Mouse (Mus musculus): Measurements from ENCODE around the gene Nop53. TPM values are rescaled to one million over a fixed set of nuclear protein-coding genes. Genes with fewer than 3 reads are reported as not detected.
A peak's percentile ranks its signal among the peaks of the same experiment; 100 is the strongest.

The Nop53 gene
- polyA plus RNA-seq, 1 experiment from 2014 or later: 183 TPM

- Histone ChIP-seq H3K9ac (no peak overlapping the region), H3K4me2 (no peak overlapping the region), H3K9me3 (no peaks in the 10 kb centered on the region), H3K4me3 (replicated peaks) (no peak overlapping the region), H3K4me1 (peaks cover 5% of the 10 kb centered on the region; the same call in 1 of the 2 replicates), H3K36me3 (peaks cover 24% of the 10 kb centered on the region), H3K27ac (no peak overlapping the region), H3K27me3 (replicated peaks) (no peaks in the 10 kb centered on the region)
- 82% methylated on average over 3 of the region's 3 CpGs for WGBS
- ATAC-seq (ENCODE audit: insufficient read depth, low FRiP score, low read depth): no peak
Measured at GRCm38 (mm10) chr7:15969674-15970073, 23.8 kb upstream of the Nop53 start.

- Histone ChIP-seq H3K4me2 (no peak overlapping the region), H3K9ac (no peak overlapping the region), H3K36me3 (peaks cover 16% of the 10 kb centered on the region), H3K27ac (no peak overlapping the region), H3K9me3 (no peaks in the 10 kb centered on the region), H3K4me1 (peaks cover 12% of the 10 kb centered on the region), H3K4me3 (replicated peaks) (no peak overlapping the region), H3K27me3 (replicated peaks) (no peaks in the 10 kb centered on the region)
- WGBS: 88% methylated on average over 8 of the region's 8 CpGs
- no peak for ATAC-seq (ENCODE audit: insufficient read depth, low FRiP score, low read depth)
Measured at GRCm38 (mm10) chr7:15968322-15968721, 22.4 kb upstream of the Nop53 start.

GRCm38 (mm10) chr7:15967312-15967711, 21.4 kb upstream of the Nop53 start, which contains the start of gene Ehd2:
TSS of gene Ehd2 (minus strand) at chr7:15967567.
- Histone ChIP-seq H3K4me1 (peaks cover 22% of the 10 kb centered on the region), H3K4me2 (peak within 1 kb of the TSS; percentile 57), H3K9me3 (no peaks in the 10 kb centered on the region), H3K27ac (0 out of 2 replicates have a peak within 1 kb of the TSS, but pooled peaks have one; percentile 35), H3K36me3 (peaks cover 11% of the 10 kb centered on the region), H3K4me3 (replicated peaks) (peak within 1 kb of the TSS; percentile 58), H3K9ac (no peak within 1 kb of the TSS), H3K27me3 (replicated peaks) (no peaks in the 10 kb centered on the region)
- under 1% methylated on average over 22 of the region's 22 CpGs for WGBS
- ATAC-seq (ENCODE audit: insufficient read depth, low FRiP score, low read depth): peak; percentile 80

GRCm38 (mm10) chr7:15966489-15966888, 20.6 kb upstream of the Nop53 start:
- WGBS: 60% methylated on average over 3 of the region's 3 CpGs
- Histone ChIP-seq H3K9ac (no peak overlapping the region), H3K9me3 (no peaks in the 10 kb centered on the region), H3K36me3 (0 out of 2 replicates have a peak, but pooled peaks cover 3% of the 10 kb centered on the region), H3K4me2 (peak overlapping the region; percentile 57), H3K4me3 (replicated peaks) (peak overlapping the region; percentile 58), H3K4me1 (peaks cover 29% of the 10 kb centered on the region), H3K27ac (no peak overlapping the region), H3K27me3 (replicated peaks) (no peaks in the 10 kb centered on the region)
- ATAC-seq (ENCODE audit: insufficient read depth, low FRiP score, low read depth): no peak

GRCm38 (mm10) chr7:15963798-15964652, 18.2 kb upstream of the Nop53 start:
- H3K4me2 ChIP-seq: peak overlapping the region; percentile 24
- H3K9me3 ChIP-seq: no peaks in the 10 kb centered on the region
- H3K4me1 ChIP-seq: peaks cover 32% of the 10 kb centered on the region
- no peak overlapping the region for H3K4me3 ChIP-seq (replicated peaks)
- WGBS: 74% methylated on average over 32 of the region's 32 CpGs
- no peak for ATAC-seq (ENCODE audit: insufficient read depth, low FRiP score, low read depth)
- H3K9ac ChIP-seq: no peak overlapping the region
- no peaks in the 10 kb centered on the region for H3K27me3 ChIP-seq (replicated peaks)
- no peaks in the 10 kb centered on the region for H3K36me3 ChIP-seq
- H3K27ac ChIP-seq: peak overlapping the region; percentile 94; the same call in 1 of the 2 replicates

- ATAC-seq (ENCODE audit: insufficient read depth, low FRiP score, low read depth): peak; percentile 75
- Histone ChIP-seq H3K4me3 (replicated peaks) (peak overlapping the region; percentile 12), H3K9ac (no peak overlapping the region), H3K4me2 (peak overlapping the region; percentile 48), H3K36me3 (peaks cover 6% of the 10 kb centered on the region), H3K9me3 (no peaks in the 10 kb centered on the region), H3K4me1 (peaks cover 32% of the 10 kb centered on the region), H3K27ac (peak overlapping the region; percentile 94), H3K27me3 (replicated peaks) (no peaks in the 10 kb centered on the region)
- WGBS: 24% methylated on average over 12 of the region's 12 CpGs
Measured at GRCm38 (mm10) chr7:15962311-15963288, 16.7 kb upstream of the Nop53 start.

GRCm38 (mm10) chr7:15961798-15962197, 15.9 kb upstream of the Nop53 start:
- no peak overlapping the region for H3K4me3 ChIP-seq (replicated peaks)
- ATAC-seq (ENCODE audit: insufficient read depth, low FRiP score, low read depth): no peak
- H3K9ac ChIP-seq: no peak overlapping the region
- H3K27me3 ChIP-seq (replicated peaks): 0 out of 2 replicates have a peak, but pooled peaks cover 3% of the 10 kb centered on the region
- WGBS: 85% methylated on average over 7 of the region's 7 CpGs
- H3K9me3 ChIP-seq: no peaks in the 10 kb centered on the region
- H3K4me1 ChIP-seq: peaks cover 32% of the 10 kb centered on the region
- peaks cover 11% of the 10 kb centered on the region for H3K36me3 ChIP-seq
- peak overlapping the region; percentile 94 for H3K27ac ChIP-seq
- H3K4me2 ChIP-seq: no peak overlapping the region

- WGBS: 47% methylated on average over 4 of the region's 4 CpGs
- Histone ChIP-seq H3K27ac (peak overlapping the region; percentile 94; the same call in 1 of the 2 replicates), H3K4me1 (peaks cover 32% of the 10 kb centered on the region), H3K9ac (no peak overlapping the region), H3K27me3 (replicated peaks) (0 out of 2 replicates have a peak, but pooled peaks cover 3% of the 10 kb centered on the region), H3K4me2 (no peak overlapping the region), H3K9me3 (no peaks in the 10 kb centered on the region), H3K4me3 (replicated peaks) (no peak overlapping the region), H3K36me3 (peaks cover 11% of the 10 kb centered on the region)
- no peak for ATAC-seq (ENCODE audit: insufficient read depth, low FRiP score, low read depth)
Measured at GRCm38 (mm10) chr7:15961239-15961638, 15.4 kb upstream of the Nop53 start.

GRCm38 (mm10) chr7:15960691-15961090, 14.8 kb upstream of the Nop53 start:
- Histone ChIP-seq H3K9me3 (no peaks in the 10 kb centered on the region), H3K4me3 (replicated peaks) (no peak overlapping the region), H3K27ac (no peak overlapping the region), H3K4me1 (peaks cover 32% of the 10 kb centered on the region), H3K27me3 (replicated peaks) (0 out of 2 replicates have a peak, but pooled peaks cover 3% of the 10 kb centered on the region), H3K4me2 (no peak overlapping the region), H3K36me3 (peaks cover 15% of the 10 kb centered on the region), H3K9ac (no peak overlapping the region)
- 47% methylated on average over 4 of the region's 4 CpGs for WGBS
- ATAC-seq (ENCODE audit: insufficient read depth, low FRiP score, low read depth): no peak

GRCm38 (mm10) chr7:15956143-15956542, 10.3 kb upstream of the Nop53 start:
- Histone ChIP-seq H3K27ac (peak overlapping the region; percentile 18; the same call in 1 of the 2 replicates), H3K9ac (no peak overlapping the region), H3K4me3 (replicated peaks) (no peak overlapping the region), H3K9me3 (no peaks in the 10 kb centered on the region), H3K4me1 (peaks cover 7% of the 10 kb centered on the region; the same call in 1 of the 2 replicates), H3K4me2 (no peak overlapping the region), H3K27me3 (replicated peaks) (0 out of 2 replicates have a peak, but pooled peaks cover 3% of the 10 kb centered on the region), H3K36me3 (peaks cover 46% of the 10 kb centered on the region)
- no peak for ATAC-seq (ENCODE audit: insufficient read depth, low FRiP score, low read depth)
- WGBS: 61% methylated on average over 5 of the region's 5 CpGs

GRCm38 (mm10) chr7:15955509-15955908, 9.6 kb upstream of the Nop53 start:
- peaks cover 46% of the 10 kb centered on the region for H3K36me3 ChIP-seq
- ATAC-seq (ENCODE audit: insufficient read depth, low FRiP score, low read depth): no peak

More at GRCm38 (mm10) chr7:15955509-15955908, 9.6 kb upstream of the Nop53 start:
- Histone ChIP-seq H3K4me3 (replicated peaks) (peak overlapping the region; percentile 17; the same call in 1 of the 2 replicates), H3K27ac (peak overlapping the region; percentile 44; the same call in 1 of the 2 replicates), H3K27me3 (replicated peaks) (0 out of 2 replicates have a peak, but pooled peaks cover 3% of the 10 kb centered on the region), H3K4me2 (peak overlapping the region; percentile 42), H3K9me3 (no peaks in the 10 kb centered on the region), H3K9ac (no peak overlapping the region), H3K4me1 (0 out of 2 replicates have a peak, but pooled peaks cover 6% of the 10 kb centered on the region)
- 14% methylated on average over 7 of the region's 7 CpGs for WGBS
